Mouse (Mus musculus): ENCODE measurements around the gene Col8a2. TPM values are rescaled to one million over a fixed set of nuclear protein-coding genes. Genes with fewer than 3 reads are reported as not detected.

Gene Col8a2
- not detected in 4 replicates for total RNA-seq (2023; ENCODE audit: inconsistent age)

DNA sequence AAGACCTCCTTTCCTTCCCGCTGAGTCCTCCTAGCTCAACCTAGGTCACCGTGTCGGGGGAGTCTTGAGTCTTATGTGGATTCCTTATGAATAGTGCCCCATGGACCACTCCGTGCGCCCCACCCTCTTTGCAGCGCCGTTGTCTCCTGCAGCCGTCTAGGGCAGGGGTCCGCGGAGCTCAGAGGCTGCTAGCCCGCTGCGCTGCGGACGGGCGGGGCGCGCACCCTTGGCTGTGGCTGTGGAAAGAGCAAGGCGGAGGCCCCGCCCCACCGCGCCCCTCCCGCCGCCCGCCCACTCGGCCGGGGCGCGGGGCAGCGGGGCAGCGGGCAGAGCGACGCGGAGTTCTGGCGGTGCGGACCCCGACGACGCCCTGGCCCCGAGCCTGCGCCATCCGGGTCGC lies at the start of gene Col8a2:
Col8a2 (plus strand) TSS at position 302 of the 400 bp plus-strand sequence.

DNA sequence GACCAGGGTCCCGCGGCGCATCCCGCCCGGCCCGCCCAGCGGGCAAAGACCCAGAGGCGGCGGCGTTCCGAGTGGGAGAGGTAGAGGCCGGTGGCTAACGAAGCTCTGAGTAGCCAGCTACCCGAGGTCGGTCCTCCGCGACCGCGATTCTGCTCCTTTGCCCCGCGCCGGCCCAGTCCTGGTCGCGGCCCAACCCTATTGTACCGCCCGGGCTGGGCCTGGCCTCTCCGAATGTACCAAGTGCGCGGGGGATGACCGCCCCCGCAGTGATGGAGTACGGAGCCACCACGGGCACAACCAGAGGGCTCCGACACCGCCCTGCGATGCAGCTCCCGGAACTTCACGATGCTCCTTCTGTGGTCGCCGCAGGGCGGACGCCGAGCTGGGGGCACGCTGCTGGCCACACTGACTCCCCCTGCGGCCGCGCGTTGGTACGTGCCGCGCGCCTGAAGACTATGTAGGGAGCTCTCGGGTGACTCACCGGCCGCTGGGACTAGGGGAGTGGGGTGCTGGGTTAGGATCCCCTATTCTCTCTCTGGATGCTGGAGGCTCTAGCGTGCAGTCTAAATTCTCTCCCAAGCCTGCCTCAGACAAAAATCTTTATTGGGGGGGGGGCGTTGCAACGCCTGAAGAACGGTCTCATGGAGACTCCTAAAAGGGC lies 30.3 kb upstream of the Col8a2 start, which contains the start of gene Map7d1:
Map7d1 (minus strand) TSS at position 213 of the 661 bp plus-strand sequence.

GRCm38 (mm10) chr4:126262119-126262807 lies 24.3 kb upstream of the Col8a2 start, which contains the start of gene Trappc3:
Gene Trappc3, plus strand, starts transcription at chr4:126262325.

DNA sequence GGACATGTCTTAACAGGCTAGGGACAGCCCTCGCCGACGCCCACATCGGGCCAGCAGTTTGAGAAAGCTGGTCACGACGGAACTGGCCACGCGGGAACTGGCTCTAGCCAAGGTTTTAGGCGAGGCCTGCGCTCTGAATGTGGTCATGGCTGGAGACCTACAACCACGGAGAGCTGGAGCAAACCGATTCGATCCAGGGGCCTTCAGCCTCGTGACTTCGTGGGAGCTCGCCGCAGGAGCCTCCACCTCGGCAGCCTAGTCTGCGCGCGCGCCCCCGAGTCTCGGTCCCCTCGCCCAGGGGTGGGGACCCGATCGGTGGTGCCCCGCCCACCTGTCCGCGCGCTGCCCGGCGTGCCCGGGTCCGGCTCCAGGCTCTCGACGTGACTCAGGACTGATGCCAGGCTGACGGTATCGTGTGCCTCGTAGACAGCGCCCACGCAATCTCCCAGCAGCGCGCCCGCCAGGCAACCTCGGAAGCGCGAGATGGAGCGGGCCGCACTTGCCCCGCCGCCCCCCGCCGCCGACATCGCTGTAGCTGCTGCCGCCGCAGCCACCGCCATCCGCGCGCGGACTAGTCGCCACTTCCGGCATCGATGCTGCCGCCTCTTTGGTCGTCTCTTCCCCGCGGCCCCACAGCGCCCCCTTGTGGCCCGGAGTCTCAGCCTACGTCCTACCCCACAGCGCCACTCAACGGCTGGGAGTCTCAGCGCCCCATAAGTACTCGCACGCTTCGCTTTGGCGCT lies 34.7 kb downstream of the Col8a2 start, which contains the start of gene Adprhl2:
Adprhl2 (minus strand) TSS at position 593 of the 743 bp plus-strand sequence.

DNA sequence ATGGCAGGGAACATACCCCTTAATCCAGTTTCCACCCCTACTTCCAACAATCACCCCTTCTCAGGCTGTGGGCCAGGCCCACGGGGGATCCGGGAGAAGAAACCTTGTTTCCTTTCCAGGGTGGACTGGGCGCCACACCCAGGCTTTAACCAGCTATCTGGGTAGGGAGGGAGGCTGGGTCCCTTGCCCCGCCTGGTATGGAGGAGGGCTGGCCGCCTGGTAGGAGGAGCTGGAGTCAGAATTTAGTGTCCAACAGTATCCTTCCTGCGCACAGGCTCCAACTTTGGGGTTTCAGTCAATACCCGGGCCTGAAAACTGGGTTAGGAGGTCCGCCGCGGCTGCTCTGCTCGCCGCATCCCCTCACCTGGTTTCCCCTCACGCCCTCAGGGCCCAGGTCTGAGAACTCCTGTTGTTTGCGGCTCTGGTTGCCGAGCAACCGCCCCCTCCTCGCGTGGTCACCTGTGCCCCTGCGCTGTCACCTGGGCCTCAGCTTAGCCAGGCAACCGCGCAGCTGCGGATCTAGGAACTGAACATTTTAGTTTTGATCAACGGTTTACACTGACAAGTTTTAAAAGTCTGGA lies 38.8 kb downstream of the Col8a2 start, which contains the start of gene Tekt2:
Tekt2 (minus strand) TSS at position 408 of the 581 bp plus-strand sequence.

Other genes with a start within 250 kb of the Col8a2 start
- gene Mrps15, start 239.9 kb upstream of the Col8a2 start, total RNA-seq (2023; ENCODE audit: inconsistent age): 43.7 to 55.8 TPM (median 49.2 TPM) in 4 replicates
- 0.35 to 1.0 TPM in 2 of 4 replicates, not detected in the others for gene Oscp1, start 228.2 kb upstream of the Col8a2 start, total RNA-seq (2023; ENCODE audit: inconsistent age)
- 14.8 to 17.5 TPM (median 17.2 TPM) in 4 replicates for gene Lsm10, start 190.2 kb upstream of the Col8a2 start, total RNA-seq (2023; ENCODE audit: inconsistent age)
- gene Stk40, start 182.8 kb upstream of the Col8a2 start, total RNA-seq (2023; ENCODE audit: inconsistent age): 40.2 to 44.7 TPM (median 40.4 TPM) in 4 replicates
- 2.4 to 5.4 TPM (median 3.4 TPM) in 4 replicates for gene Eva1b, start 139.0 kb upstream of the Col8a2 start, total RNA-seq (2023; ENCODE audit: inconsistent age)
- 0.80 to 1.00 TPM (median 0.96 TPM) in 4 replicates for gene Sh3d21, start 123.3 kb upstream of the Col8a2 start, total RNA-seq (2023; ENCODE audit: inconsistent age)
- 536 to 621 TPM (median 609 TPM) in 4 replicates for gene Thrap3, start 84.0 kb upstream of the Col8a2 start, total RNA-seq (2023; ENCODE audit: inconsistent age)
- 44.6 to 60.7 TPM (median 55.7 TPM) in 4 replicates for gene Map7d1, start 30.4 kb upstream of the Col8a2 start, total RNA-seq (2023; ENCODE audit: inconsistent age)
- gene Trappc3, start 24.5 kb upstream of the Col8a2 start, total RNA-seq (2023; ENCODE audit: inconsistent age): 40.2 to 46.6 TPM (median 44.6 TPM) in 4 replicates
- 33.3 to 45.0 TPM (median 39.4 TPM) in 4 replicates for gene Adprhl2, start 34.9 kb downstream of the Col8a2 start, total RNA-seq (2023; ENCODE audit: inconsistent age)
- gene Tekt2, start 38.9 kb downstream of the Col8a2 start, total RNA-seq (2023; ENCODE audit: inconsistent age): not detected in 4 replicates
- 18.4 to 33.7 TPM (median 26.3 TPM) in 4 replicates for gene Ago3, start 142.8 kb downstream of the Col8a2 start, total RNA-seq (2023; ENCODE audit: inconsistent age)
- 56.3 to 63.7 TPM (median 59.3 TPM) in 4 replicates for gene Ago1, start 181.8 kb downstream of the Col8a2 start, total RNA-seq (2023; ENCODE audit: inconsistent age)
- 8.6 to 11.2 TPM (median 9.5 TPM) in 4 replicates for gene Ago4, start 246.7 kb downstream of the Col8a2 start, total RNA-seq (2023; ENCODE audit: inconsistent age)

Measured in B cell, adult (primary cell).